Mouse (Mus musculus): Measurements from ENCODE around the gene Rpl6.

The Rpl6 gene

GRCm38 (mm10) chr5:121204132-121205089 is at the start of gene Rpl6:
Gene Rpl6 (plus strand): TSS chr5:121204481.
- peak; percentile 76 for DNase-seq

GRCm38 (mm10) chr5:121156121-121156520 is 48.2 kb upstream of the Rpl6 start:
- no peak for DNase-seq

- no peak for DNase-seq
These were observed 47.3 kb upstream of the Rpl6 start for GRCm38 (mm10) chr5:121157017-121157416.

- DNase-seq: no peak
These were observed 46.8 kb upstream of the Rpl6 start for GRCm38 (mm10) chr5:121157489-121157888.

- no peak for DNase-seq
These were observed 45.3 kb upstream of the Rpl6 start for GRCm38 (mm10) chr5:121158966-121159365.

GRCm38 (mm10) chr5:121162285-121162684 is 42.0 kb upstream of the Rpl6 start:
- DNase-seq: no peak

- DNase-seq: no peak
These were observed 41.4 kb upstream of the Rpl6 start for GRCm38 (mm10) chr5:121162923-121163322.

GRCm38 (mm10) chr5:121166884-121167283 is 37.4 kb upstream of the Rpl6 start:
- no peak for DNase-seq

GRCm38 (mm10) chr5:121169588-121169987 is 34.7 kb upstream of the Rpl6 start:
- DNase-seq: no peak

- DNase-seq: peak; percentile 59
These were observed 31.4 kb upstream of the Rpl6 start for GRCm38 (mm10) chr5:121172835-121173234.

GRCm38 (mm10) chr5:121179077-121179857 is 25.0 kb upstream of the Rpl6 start:
- DNase-seq: no peak

- no peak for DNase-seq
These were observed 21.0 kb upstream of the Rpl6 start for GRCm38 (mm10) chr5:121183269-121183668.

GRCm38 (mm10) chr5:121184375-121184774 is 19.9 kb upstream of the Rpl6 start:
- DNase-seq: no peak

GRCm38 (mm10) chr5:121184945-121185551 is 19.2 kb upstream of the Rpl6 start:
- no peak for DNase-seq

- no peak for DNase-seq
These were observed 16.7 kb upstream of the Rpl6 start for GRCm38 (mm10) chr5:121187580-121188001.

- DNase-seq: no peak
These were observed 16.0 kb upstream of the Rpl6 start for GRCm38 (mm10) chr5:121188265-121188664.

GRCm38 (mm10) chr5:121189182-121189581 is 15.1 kb upstream of the Rpl6 start:
- DNase-seq: no peak

GRCm38 (mm10) chr5:121190210-121190835 is 14.0 kb upstream of the Rpl6 start:
- DNase-seq: no peak

GRCm38 (mm10) chr5:121190836-121191583 is 13.3 kb upstream of the Rpl6 start, which contains the start of gene Ptpn11:
Gene Ptpn11 (minus strand): TSS chr5:121191397.
- DNase-seq: peak; percentile 80

- DNase-seq: no peak
These were observed 12.7 kb upstream of the Rpl6 start for GRCm38 (mm10) chr5:121191584-121191906.

GRCm38 (mm10) chr5:121194173-121194572 is 10.1 kb upstream of the Rpl6 start:
- DNase-seq: no peak

- no peak for DNase-seq
These were observed 7.5 kb upstream of the Rpl6 start for GRCm38 (mm10) chr5:121196764-121197163.

Measured in cerebellum, adult 8-10 months (tissue).